Mouse (Mus musculus) forebrain, embryonic 14.5 days (tissue): ENCODE measurements around the gene Cnih2. TPM values are rescaled to one million over a fixed set of nuclear protein-coding genes. Genes with fewer than 3 reads are reported as not detected.

Experiments used
- ATAC-seq: fragments of 200-750 bp; cut with Nextera tagmentation; 2 replicates; pipeline ENCODE4 v1.8.0; 2017; ENCODE audit warnings: mild to moderate bottlenecking, moderate library complexity
- DNase-seq: peaks from one replicate; pipeline ENCODE4 v3.0.0-alpha.2; 2015; ENCODE audit warnings: low spot score
- H3K27ac ChIP-seq: fragments of 300-500 bp; sonication (generic); 2 replicates; pipeline ENCODE4 v1.5.1; 2014; ENCODE audit warnings: low read depth, mild to moderate bottlenecking, control low read depth, low read length, moderate library complexity
- H3K27me3 ChIP-seq: fragments of 300-500 bp; sonication (generic); replicated peaks from 2 replicates; pipeline ENCODE4 v1.6.1; 2014; ENCODE audit warnings: low read length, control low read depth, mixed read lengths; ENCODE audit not compliant: control insufficient read depth, insufficient read depth
- H3K36me3 ChIP-seq: fragments of 300-500 bp; sonication (generic); 2 replicates; pipeline ENCODE4 v1.6.1; 2014; ENCODE audit warnings: low read length, control low read depth; ENCODE audit not compliant: control insufficient read depth, insufficient read depth
- H3K4me1 ChIP-seq: fragments of 300-500 bp; sonication (generic); 2 replicates; pipeline ENCODE4 v1.6.1; 2014; ENCODE audit warnings: antibody characterized with exemption, low read length, control low read depth; ENCODE audit not compliant: control insufficient read depth, insufficient read depth
- H3K4me2 ChIP-seq: fragments of 300-500 bp; sonication (generic); 2 replicates; pipeline ENCODE4 v1.6.1; 2014; ENCODE audit warnings: mild to moderate bottlenecking, control low read depth, low read length
- H3K4me3 ChIP-seq: fragments of 300-500 bp; sonication (generic); 2 replicates; pipeline ENCODE4 v1.5.1; 2014; ENCODE audit warnings: low read depth, low read length, control low read depth
- H3K9ac ChIP-seq: fragments of 300-500 bp; sonication (generic); 2 replicates; pipeline ENCODE4 v1.6.1; 2014; ENCODE audit warnings: mild to moderate bottlenecking, low read length, control low read depth, moderate library complexity
- H3K9me3 ChIP-seq: fragments of 300-500 bp; sonication (generic); replicated peaks from 2 replicates; pipeline ENCODE4 v1.6.1; 2016; ENCODE audit warnings: low read length, control low read depth, mixed read lengths; ENCODE audit not compliant: control insufficient read depth
- WGBS: fragments of 180-500 bp; shearing (Covaris S2); extraction: QIAGEN DNeasy Blood & Tissue Kit; methylation state at CpG from one replicate; pipeline ENCODE4 v1.1.7; 2014; 5-methylcytosine and 5-hydroxymethylcytosine counted together
- polyA plus RNA-seq: library from polyadenylated mRNA; unstranded; fragments of >200 nt; fragmentation: Nextera tagmentation; extraction: Ambion mirVana; gene quantifications from 2 replicates; pipeline ENCODE4 v1.2.1, GENCODE M21; 2014

The Cnih2 gene
- polyA plus RNA-seq, 1 experiment from 2014 or later, result 370 TPM

DNA sequence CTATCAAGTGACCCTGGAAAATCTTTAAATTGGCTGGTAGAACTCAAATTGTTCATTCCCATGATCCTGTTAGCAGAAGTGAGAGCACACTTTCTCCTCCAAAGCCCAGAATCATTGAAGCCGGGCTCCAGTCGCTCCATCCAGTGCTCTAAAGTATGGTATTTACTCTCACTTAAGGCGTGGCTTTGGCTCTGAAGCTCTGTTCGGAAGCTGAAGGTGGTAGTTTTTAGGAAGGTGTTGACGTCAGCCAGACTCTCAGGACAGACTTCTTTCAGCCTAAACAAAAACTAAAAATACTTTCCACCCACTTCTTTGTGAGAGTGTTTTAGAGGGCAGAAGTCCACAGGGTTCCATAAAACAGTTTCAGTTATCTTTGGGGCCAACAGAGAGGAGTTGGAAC is 24.8 kb downstream of the Cnih2 start:
- Histone ChIP-seq H3K4me1 (peaks cover 14% of the 10 kb centered on the region), H3K27me3 (peaks cover 6% of the 10 kb centered on the region; the same call in 1 of the 2 replicates), H3K9me3 (no peaks in the 10 kb centered on the region), H3K4me2 (no peak overlapping the region), H3K36me3 (no peaks in the 10 kb centered on the region), H3K9ac (no peak overlapping the region), H3K4me3 (no peak overlapping the region), H3K27ac (no peak overlapping the region)
- DNase-seq, result no peak
- WGBS, result 39% methylated on average over 5 of the region's 5 CpGs
- ATAC-seq, result no peak

DNA sequence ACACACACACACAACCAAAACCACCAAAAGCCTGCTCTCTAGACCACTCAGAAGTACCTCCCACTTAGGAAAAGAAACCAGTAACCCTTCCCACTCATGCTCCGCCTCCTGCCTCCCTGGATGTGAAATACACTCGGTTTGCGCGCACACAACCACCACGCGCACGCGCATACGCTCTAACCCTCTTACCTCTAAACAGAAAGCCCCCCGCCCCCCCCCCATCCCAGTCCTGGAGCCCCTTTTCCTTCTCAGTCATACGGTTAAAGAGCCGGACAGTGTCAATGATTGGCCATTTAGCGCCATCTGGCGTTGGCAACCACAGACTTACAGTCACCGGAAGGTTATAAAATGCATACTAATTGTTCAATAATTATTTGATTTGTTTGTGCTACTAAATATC is 25.3 kb downstream of the Cnih2 start:
- Histone ChIP-seq H3K4me1 (peaks cover 19% of the 10 kb centered on the region), H3K27ac (no peak overlapping the region), H3K36me3 (no peaks in the 10 kb centered on the region), H3K27me3 (peaks cover 9% of the 10 kb centered on the region), H3K4me3 (0 out of 2 replicates have a peak overlapping the region, but pooled peaks have one; percentile 9), H3K4me2 (peak overlapping the region; percentile 61), H3K9ac (no peak overlapping the region), H3K9me3 (no peaks in the 10 kb centered on the region)
- ATAC-seq (peak; percentile 19; the same call in 1 of the 2 replicates), DNase-seq (peak; percentile 85)
- WGBS, result 2% methylated on average over 15 of the region's 15 CpGs

DNA sequence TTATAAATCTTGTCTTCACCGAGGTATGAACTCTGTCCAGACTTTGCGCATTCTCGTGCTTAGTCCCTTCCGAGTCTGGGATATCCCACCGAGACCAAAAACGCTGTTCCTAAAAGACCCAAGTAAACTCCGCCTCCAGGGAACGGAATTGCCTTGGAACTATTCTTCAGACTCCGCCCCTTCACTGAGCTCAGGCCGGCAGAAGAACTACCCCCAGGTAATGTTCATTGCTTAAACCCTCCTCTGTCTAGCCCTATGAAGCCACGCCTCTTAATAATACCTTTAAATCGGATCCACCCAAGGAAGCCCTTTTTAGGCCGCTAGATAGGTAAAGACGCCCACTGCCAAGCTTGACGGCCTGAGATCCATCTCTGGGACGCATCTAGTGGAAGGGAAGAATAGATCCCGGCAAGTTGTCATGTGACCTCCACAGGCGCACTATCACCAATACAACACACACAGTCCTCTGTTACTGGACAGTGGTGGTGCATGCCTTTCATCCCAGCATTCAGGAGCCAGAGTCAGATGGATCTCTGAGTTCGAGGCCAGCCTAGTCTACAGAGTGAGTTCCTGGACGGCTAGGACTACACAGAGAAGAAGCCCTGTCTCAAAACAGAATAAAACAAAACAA is 25.8 kb downstream of the Cnih2 start:
- peak overlapping the region; percentile 62; the same call in 1 of the 2 replicates for H3K9ac ChIP-seq
- H3K27me3 ChIP-seq, result peaks cover 10% of the 10 kb centered on the region
- H3K4me1 ChIP-seq, result peaks cover 22% of the 10 kb centered on the region
- peak overlapping the region; percentile 61 for H3K4me2 ChIP-seq
- DNase-seq, result no peak
- ATAC-seq, result peak; percentile 15; the same call in 1 of the 2 replicates
- H3K27ac ChIP-seq, result peak overlapping the region; percentile 58; the same call in 1 of the 2 replicates
- no peaks in the 10 kb centered on the region for H3K36me3 ChIP-seq
- 2% methylated on average over 20 of the region's 20 CpGs for WGBS
- no peaks in the 10 kb centered on the region for H3K9me3 ChIP-seq
- H3K4me3 ChIP-seq, result peak overlapping the region; percentile 37

DNA sequence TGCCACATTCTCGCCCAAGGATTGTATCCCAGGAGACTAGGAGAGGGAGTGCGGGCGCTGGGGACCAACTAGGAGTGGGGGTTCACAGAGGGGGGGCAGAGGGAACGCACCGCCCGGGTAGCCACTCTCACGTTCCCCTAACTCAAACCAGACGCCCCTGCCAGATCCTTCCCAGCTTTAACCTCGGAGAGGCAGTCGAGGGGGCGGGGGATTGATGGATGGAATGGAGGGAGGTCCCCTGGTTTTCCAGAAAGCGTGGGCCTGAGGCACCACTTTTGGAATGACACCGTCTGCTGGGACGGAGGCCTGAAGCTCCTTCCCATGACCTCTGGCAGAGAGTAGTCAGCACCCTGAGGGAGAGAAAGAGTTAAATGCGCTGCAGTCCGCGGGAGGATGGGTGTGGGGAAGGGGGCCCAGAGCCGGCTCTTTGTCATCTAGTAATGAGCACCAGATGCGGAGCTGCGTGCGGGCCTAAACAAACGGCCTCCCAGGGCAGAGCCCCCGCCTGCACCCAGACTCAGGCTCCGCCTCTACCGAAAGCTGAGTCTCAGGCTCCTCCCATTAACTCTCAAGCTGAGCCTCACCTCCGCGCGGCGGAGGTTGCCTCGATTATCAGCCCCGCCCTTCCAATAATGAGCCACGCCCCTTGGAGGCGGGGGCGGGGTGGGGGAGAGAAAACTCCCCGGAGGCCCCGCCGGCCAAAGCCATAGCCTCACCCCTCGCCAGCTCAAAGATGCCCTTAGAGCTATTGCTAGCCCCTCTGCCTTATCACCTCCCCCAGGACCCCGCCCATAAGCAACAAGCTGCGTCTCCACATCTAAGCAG is 26.6 kb downstream of the Cnih2 start:
- peak; percentile 84 for ATAC-seq
- H3K9ac ChIP-seq, result peak overlapping the region; percentile 62

DNA sequence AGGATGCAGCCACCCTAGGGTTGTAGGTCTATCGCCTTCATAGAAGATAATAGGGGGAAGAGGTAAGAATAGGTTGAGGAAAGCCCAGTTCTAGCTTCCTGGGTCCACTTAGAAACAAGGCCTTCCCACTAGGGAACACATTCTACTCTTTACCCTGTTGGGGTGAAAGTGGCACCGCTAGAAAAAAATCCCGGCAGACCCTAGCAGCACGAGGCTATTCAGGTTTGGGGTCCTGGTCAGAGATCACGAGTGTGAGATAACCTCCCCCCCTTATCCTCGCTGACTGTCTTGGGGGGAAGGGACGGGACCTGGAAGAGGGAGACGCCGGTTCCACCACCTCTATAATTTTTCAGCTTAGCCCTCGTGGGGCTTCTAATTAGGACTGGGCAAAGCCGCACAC is 27.2 kb downstream of the Cnih2 start:
- H3K9me3 ChIP-seq, result no peaks in the 10 kb centered on the region
- peaks cover 24% of the 10 kb centered on the region for H3K4me1 ChIP-seq
- peak overlapping the region; percentile 62 for H3K9ac ChIP-seq
- ATAC-seq, result no peak
- peak overlapping the region; percentile 37 for H3K4me3 ChIP-seq
- H3K27ac ChIP-seq, result peak overlapping the region; percentile 58; the same call in 1 of the 2 replicates
- peaks cover 15% of the 10 kb centered on the region for H3K27me3 ChIP-seq
- 8% methylated on average over 11 of the region's 11 CpGs for whole genome bisulfite sequencing
- H3K36me3 ChIP-seq, result no peaks in the 10 kb centered on the region
- DNase-seq, result no peak
- peak overlapping the region; percentile 61 for H3K4me2 ChIP-seq

More for the DNA sequence above, 26.6 kb downstream of the Cnih2 start:
- Histone ChIP-seq H3K9me3 (no peaks in the 10 kb centered on the region), H3K4me2 (peak overlapping the region; percentile 61), H3K27ac (peak overlapping the region; percentile 58), H3K4me3 (peak overlapping the region; percentile 37), H3K27me3 (peaks cover 15% of the 10 kb centered on the region), H3K4me1 (peaks cover 24% of the 10 kb centered on the region), H3K36me3 (no peaks in the 10 kb centered on the region)
- peak; percentile 92 for DNase-seq
- WGBS, result under 1% methylated on average over 40 of the region's 40 CpGs

DNA sequence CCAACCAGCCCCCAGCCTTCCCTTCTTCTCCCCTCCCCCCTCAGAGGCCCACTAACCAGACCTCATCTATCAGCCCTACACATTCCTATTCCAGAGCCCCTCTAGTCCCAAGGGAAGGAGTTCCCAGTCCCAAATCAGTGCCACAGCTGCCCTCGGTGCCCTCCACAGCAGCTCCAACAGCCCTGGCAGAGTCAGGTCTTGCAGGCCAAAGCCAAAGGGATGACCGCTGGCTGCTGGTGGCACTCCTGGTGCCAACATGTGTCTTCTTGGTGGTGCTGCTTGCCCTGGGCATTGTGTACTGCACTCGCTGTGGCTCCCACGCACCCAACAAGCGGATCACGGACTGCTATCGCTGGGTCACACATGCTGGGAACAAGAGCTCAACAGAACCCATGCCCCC is 28.3 kb downstream of the Cnih2 start:
- no peak overlapping the region for H3K4me2 ChIP-seq
- H3K27ac ChIP-seq, result no peak overlapping the region
- WGBS, result 86% methylated on average over 7 of the region's 7 CpGs
- ATAC-seq, result no peak
- H3K9ac ChIP-seq, result no peak overlapping the region
- DNase-seq, result no peak
- peaks cover 24% of the 10 kb centered on the region for H3K4me1 ChIP-seq
- H3K9me3 ChIP-seq, result no peaks in the 10 kb centered on the region
- H3K4me3 ChIP-seq, result no peak overlapping the region
- H3K36me3 ChIP-seq, result no peaks in the 10 kb centered on the region
- H3K27me3 ChIP-seq, result peaks cover 15% of the 10 kb centered on the region

DNA sequence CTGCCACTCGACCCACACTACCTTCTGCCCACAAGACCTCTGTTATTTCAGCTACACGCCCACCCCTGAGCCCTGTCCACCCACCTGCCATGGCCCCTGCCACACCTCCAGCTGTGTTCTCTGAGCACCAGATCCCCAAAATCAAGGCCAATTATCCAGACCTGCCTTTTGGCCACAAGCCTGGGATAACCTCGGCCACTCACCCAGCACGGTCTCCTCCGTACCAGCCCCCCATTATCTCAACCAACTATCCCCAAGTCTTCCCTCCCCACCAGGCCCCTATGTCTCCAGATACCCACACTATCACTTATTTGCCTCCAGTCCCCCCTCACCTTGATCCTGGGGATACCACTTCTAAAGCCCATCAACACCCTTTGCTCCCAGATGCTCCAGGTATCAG is 28.8 kb downstream of the Cnih2 start:
- Histone ChIP-seq H3K27me3 (peaks cover 15% of the 10 kb centered on the region), H3K4me3 (no peak overlapping the region), H3K4me2 (no peak overlapping the region), H3K9ac (no peak overlapping the region), H3K36me3 (no peaks in the 10 kb centered on the region), H3K27ac (no peak overlapping the region), H3K9me3 (no peaks in the 10 kb centered on the region), H3K4me1 (peaks cover 24% of the 10 kb centered on the region)
- DNase-seq, result no peak
- WGBS, result 84% methylated on average over 5 of the region's 5 CpGs
- ATAC-seq, result no peak

DNA sequence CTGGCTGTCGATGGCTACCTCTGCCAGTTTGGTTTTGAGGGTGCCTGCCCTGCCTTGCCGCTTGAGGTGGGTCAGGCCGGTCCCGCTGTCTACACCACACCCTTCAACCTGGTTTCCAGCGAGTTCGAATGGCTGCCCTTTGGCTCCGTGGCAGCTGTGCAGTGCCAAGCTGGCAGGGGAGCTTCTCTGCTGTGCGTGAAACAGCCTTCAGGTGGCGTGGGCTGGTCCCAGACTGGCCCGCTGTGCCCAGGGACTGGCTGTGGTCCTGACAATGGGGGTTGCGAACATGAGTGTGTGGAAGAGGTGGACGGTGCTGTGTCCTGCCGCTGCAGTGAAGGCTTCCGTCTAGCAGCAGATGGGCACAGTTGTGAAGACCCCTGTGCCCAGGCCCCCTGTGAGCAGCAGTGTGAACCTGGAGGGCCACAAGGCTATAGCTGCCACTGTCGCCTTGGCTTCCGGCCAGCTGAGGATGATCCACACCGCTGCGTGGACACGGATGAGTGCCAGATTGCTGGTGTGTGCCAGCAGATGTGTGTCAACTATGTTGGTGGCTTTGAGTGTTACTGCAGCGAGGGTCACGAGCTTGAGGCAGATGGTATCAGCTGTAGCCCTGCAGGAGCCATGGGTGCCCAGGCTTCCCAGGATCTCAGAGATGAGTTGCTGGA is 29.6 kb downstream of the Cnih2 start:
- H3K27ac ChIP-seq, result no peak overlapping the region
- peak overlapping the region; percentile 86 for H3K4me2 ChIP-seq
- H3K4me3 ChIP-seq, result peak overlapping the region; percentile 36
- peaks cover 15% of the 10 kb centered on the region for H3K27me3 ChIP-seq
- ATAC-seq, result no peak
- no peaks in the 10 kb centered on the region for H3K9me3 ChIP-seq
- DNase-seq, result no peak
- no peaks in the 10 kb centered on the region for H3K36me3 ChIP-seq
- WGBS, result 41% methylated on average over 21 of the region's 21 CpGs
- H3K4me1 ChIP-seq, result peaks cover 24% of the 10 kb centered on the region
- H3K9ac ChIP-seq, result peak overlapping the region; percentile 68
